Mouse (Mus musculus): ENCODE measurements around the gene BC005537. TPM values are rescaled to one million over a fixed set of nuclear protein-coding genes. Genes with fewer than 3 reads are reported as not detected.

The BC005537 gene
- polyA plus RNA-seq, 1 experiment = 104 TPM

- H3K27ac ChIP-seq (ENCODE audit: insufficient read depth, low read depth, low read length) = no peak overlapping the region
- 67% methylated on average over 4 of the region's 4 CpGs for WGBS
Observed at GRCm38 (mm10) chr13:24816125-24817092, 15.0 kb downstream of the BC005537 start.

GRCm38 (mm10) chr13:24819931-24820330, 18.5 kb downstream of the BC005537 start:
- Histone ChIP-seq H3K4me3 (ENCODE audit: insufficient read depth, low read depth, low read length) (no peak overlapping the region), H3K27ac (ENCODE audit: insufficient read depth, low read depth, low read length) (no peak overlapping the region), H3K4me1 (ENCODE audit: control insufficient read depth, insufficient read depth, low read length) (no peaks in the 10 kb centered on the region)
- 82% methylated on average over 1 of the region's 1 CpGs for WGBS
- TF ChIP-seq CTCF (IDR thresholded peaks at IDR 0.05; ENCODE audit: insufficient read depth, low read depth, low read length) = no peak
- no peak for TF ChIP-seq POLR2A (IDR thresholded peaks at IDR 0.05; ENCODE audit: insufficient read depth, low read depth, low read length)

More at GRCm38 (mm10) chr13:24816125-24817092, 15.0 kb downstream of the BC005537 start:
- Histone ChIP-seq H3K4me1 (ENCODE audit: control insufficient read depth, insufficient read depth, low read length) (no peaks in the 10 kb centered on the region), H3K4me3 (ENCODE audit: insufficient read depth, low read depth, low read length) (no peak overlapping the region)
- TF ChIP-seq CTCF (IDR thresholded peaks at IDR 0.05; ENCODE audit: insufficient read depth, low read depth, low read length) = no peak
- no peak for TF ChIP-seq POLR2A (IDR thresholded peaks at IDR 0.05; ENCODE audit: insufficient read depth, low read depth, low read length)

- TF ChIP-seq POLR2A (IDR thresholded peaks at IDR 0.05; ENCODE audit: insufficient read depth, low read depth, low read length) (no peak), CTCF (IDR thresholded peaks at IDR 0.05; ENCODE audit: insufficient read depth, low read depth, low read length) (no peak)
- Histone ChIP-seq H3K27ac (ENCODE audit: insufficient read depth, low read depth, low read length) (no peak overlapping the region), H3K4me1 (ENCODE audit: control insufficient read depth, insufficient read depth, low read length) (no peaks in the 10 kb centered on the region; the same call in 1 of the 2 replicates), H3K4me3 (ENCODE audit: insufficient read depth, low read depth, low read length) (no peak overlapping the region)
- WGBS = 89% methylated on average over 16 of the region's 16 CpGs
Observed at GRCm38 (mm10) chr13:24822663-24823343, 21.3 kb downstream of the BC005537 start.

- 95% methylated on average over 4 of the region's 4 CpGs for WGBS
- Histone ChIP-seq H3K4me3 (ENCODE audit: insufficient read depth, low read depth, low read length) (no peak overlapping the region), H3K4me1 (ENCODE audit: control insufficient read depth, insufficient read depth, low read length) (no peaks in the 10 kb centered on the region; the same call in 1 of the 2 replicates), H3K27ac (ENCODE audit: insufficient read depth, low read depth, low read length) (no peak overlapping the region)
- TF ChIP-seq POLR2A (IDR thresholded peaks at IDR 0.05; ENCODE audit: insufficient read depth, low read depth, low read length) = no peak
- no peak for TF ChIP-seq CTCF (IDR thresholded peaks at IDR 0.05; ENCODE audit: insufficient read depth, low read depth, low read length)
Observed at GRCm38 (mm10) chr13:24824647-24825046, 23.2 kb downstream of the BC005537 start.

DNA sequence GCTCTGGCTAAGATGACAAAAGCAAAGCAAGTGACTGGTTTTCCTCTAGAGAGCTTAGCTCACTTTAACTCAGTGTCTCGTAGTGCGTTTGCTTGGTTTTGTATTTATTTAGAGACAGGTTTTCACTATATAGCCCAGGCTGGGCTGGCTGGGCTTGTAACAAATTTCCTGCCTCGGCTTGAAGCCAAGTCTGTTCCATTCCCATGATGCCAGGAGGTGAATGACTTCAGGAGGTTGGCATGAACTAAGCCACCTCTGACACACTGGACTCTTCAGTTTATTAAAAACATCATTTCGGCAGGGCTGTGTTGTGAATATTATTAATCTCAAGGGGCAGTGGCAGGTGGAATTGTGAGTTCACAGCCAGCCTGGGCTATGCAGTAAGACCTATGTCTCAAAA, 24.1 kb downstream of the BC005537 start:
- H3K4me3 ChIP-seq (ENCODE audit: insufficient read depth, low read depth, low read length) = no peak overlapping the region
- no peaks in the 10 kb centered on the region; the same call in 1 of the 2 replicates for H3K4me1 ChIP-seq (ENCODE audit: control insufficient read depth, insufficient read depth, low read length)
- H3K27ac ChIP-seq (ENCODE audit: insufficient read depth, low read depth, low read length) = no peak overlapping the region
- 82% methylated on average over 4 of the region's 4 CpGs for WGBS
- TF ChIP-seq CTCF (IDR thresholded peaks at IDR 0.05; ENCODE audit: insufficient read depth, low read depth, low read length) (no peak), POLR2A (IDR thresholded peaks at IDR 0.05; ENCODE audit: insufficient read depth, low read depth, low read length) (no peak)

DNA sequence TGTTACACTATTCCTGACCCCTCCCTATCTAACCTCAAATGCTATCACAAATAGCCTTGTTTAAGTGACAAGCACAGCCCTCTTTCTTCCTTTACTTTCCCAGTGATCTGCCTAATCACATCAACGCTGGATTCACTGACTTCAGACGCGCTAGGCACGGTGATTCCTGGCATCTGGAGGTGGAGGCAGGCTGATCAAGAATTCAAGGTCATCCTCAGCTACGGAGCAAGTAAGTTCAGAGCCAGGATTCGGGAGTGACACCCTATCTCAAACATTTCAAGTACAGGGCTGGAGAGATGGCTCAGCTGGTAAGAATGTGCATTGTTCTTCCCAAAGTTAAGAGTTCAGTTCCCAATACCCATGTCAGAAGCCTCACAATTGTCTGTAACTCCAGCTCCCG, 24.7 kb downstream of the BC005537 start:
- no peak overlapping the region for H3K4me3 ChIP-seq (ENCODE audit: insufficient read depth, low read depth, low read length)
- H3K4me1 ChIP-seq (ENCODE audit: control insufficient read depth, insufficient read depth, low read length) = no peaks in the 10 kb centered on the region; the same call in 1 of the 2 replicates
- TF ChIP-seq CTCF (IDR thresholded peaks at IDR 0.05; ENCODE audit: insufficient read depth, low read depth, low read length) (no peak), POLR2A (IDR thresholded peaks at IDR 0.05; ENCODE audit: insufficient read depth, low read depth, low read length) (no peak)
- no peak overlapping the region for H3K27ac ChIP-seq (ENCODE audit: insufficient read depth, low read depth, low read length)
- WGBS = 83% methylated on average over 7 of the region's 7 CpGs

DNA sequence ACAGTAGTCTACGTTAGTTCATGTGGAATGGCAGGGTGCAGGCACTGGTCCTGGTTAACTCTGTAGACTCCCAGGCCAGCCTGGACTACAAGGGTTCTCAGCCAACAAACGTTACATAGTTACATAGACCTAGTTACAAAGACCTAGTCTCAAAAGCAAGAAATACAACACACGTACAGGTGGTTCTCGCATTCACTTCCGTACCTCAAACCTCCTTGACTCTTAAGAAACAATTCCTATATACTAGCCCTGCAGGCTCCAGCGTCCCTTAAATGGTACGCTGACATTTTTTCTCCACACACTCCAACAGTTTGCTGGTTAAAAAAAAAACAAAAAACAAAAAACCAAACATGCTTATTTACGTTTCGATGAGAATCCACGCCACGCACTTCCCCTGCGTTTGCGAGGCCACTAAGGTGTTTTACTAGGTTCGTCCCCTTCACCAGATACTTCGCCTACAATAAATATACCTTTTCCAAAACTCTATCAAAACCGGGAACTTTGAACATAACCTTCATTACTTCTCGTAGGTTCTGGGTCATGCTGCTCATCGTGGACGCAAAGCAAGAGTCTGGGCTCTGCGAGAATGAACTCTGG, 29.4 kb downstream of the BC005537 start:
- H3K4me3 ChIP-seq (ENCODE audit: insufficient read depth, low read depth, low read length) = peak overlapping the region; percentile 86
- peaks cover 4% of the 10 kb centered on the region; the same call in 1 of the 2 replicates for H3K4me1 ChIP-seq (ENCODE audit: control insufficient read depth, insufficient read depth, low read length)
- TF ChIP-seq POLR2A (IDR thresholded peaks at IDR 0.05; ENCODE audit: insufficient read depth, low read depth, low read length) = no peak
- no peak for TF ChIP-seq CTCF (IDR thresholded peaks at IDR 0.05; ENCODE audit: insufficient read depth, low read depth, low read length)
- peak overlapping the region; percentile 76 for H3K27ac ChIP-seq (ENCODE audit: insufficient read depth, low read depth, low read length)
- WGBS = under 1% methylated on average over 20 of the region's 20 CpGs

DNA sequence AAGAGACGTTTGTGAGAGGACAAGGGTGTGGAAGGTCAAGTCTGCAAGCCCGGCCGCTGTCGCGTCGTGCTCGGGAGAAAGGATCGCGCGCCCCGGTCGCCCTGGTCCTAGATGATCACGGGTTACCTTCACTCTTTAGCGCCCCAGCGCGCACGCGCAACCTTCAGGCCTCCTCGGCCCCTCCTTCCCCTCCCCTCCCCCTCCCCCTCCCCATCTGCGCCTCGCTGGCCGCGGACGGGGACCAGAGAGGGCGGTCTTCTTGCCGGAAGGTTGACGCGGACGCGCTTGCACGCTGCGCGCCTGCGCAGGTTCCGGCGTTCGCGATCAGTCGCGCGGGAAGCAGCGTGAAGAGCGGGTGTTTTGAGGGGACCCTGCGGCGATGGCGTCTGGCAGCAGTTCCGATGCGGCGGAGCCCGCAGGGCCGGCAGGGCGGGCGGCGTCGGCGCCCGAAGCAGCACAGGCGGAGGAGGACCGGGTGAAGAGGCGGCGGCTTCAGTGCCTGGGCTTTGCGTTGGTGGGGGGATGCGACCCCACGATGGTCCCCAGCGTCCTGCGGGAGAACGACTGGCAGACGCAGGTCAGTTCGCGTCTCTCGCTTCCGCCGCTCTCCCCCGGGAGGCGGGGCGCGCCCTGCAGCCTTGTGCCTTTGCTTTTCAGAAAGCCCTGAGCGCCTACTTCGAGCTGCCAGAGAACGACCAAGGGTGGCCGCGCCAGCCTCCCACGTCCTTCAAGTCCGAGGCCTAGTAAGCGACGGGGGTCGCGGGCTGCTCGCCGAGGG, 30.1 kb downstream of the BC005537 start, which contains the start of the genes Acot13 and Tdp2:
Gene Acot13, minus strand, starts transcription at position 188 of the 778 bp plus-strand sequence.
Gene Tdp2, plus strand, starts transcription at position 327 of the 778 bp plus-strand sequence.
- TF ChIP-seq CTCF (IDR thresholded peaks at IDR 0.05; ENCODE audit: insufficient read depth, low read depth, low read length) (no peak), POLR2A (IDR thresholded peaks at IDR 0.05; ENCODE audit: insufficient read depth, low read depth, low read length) (peak; percentile 94)
- peak within 1 kb of the TSS; percentile 76 for H3K27ac ChIP-seq (ENCODE audit: insufficient read depth, low read depth, low read length)
- peaks cover 4% of the 10 kb centered on the region; the same call in 1 of the 2 replicates for H3K4me1 ChIP-seq (ENCODE audit: control insufficient read depth, insufficient read depth, low read length)
- peak within 1 kb of the TSS; percentile 86 for H3K4me3 ChIP-seq (ENCODE audit: insufficient read depth, low read depth, low read length)
- under 1% methylated on average over 90 of the region's 90 CpGs for WGBS
